Mouse (Mus musculus) liver, adult 2 months (tissue): ENCODE results near the gene Lekr1.

Experiments
- CTCF ChIP-seq: fragments of 200-500 bp; IDR thresholded peaks from 2 replicates; pipeline ENCODE4 v1.5.1; 2011; ENCODE audit warnings: low read depth, low read length, control low read depth
- POLR2A ChIP-seq: fragments of 200-500 bp; IDR thresholded peaks from 2 replicates; pipeline ENCODE4 v1.6.1; 2011; ENCODE audit warnings: low read length, control low read depth; ENCODE audit not compliant: insufficient read depth; ENCODE audit errors: extremely low read depth

- TF ChIP-seq POLR2A, result no peak
- TF ChIP-seq CTCF, result no peak
Measured at GRCm38 (mm10) chr3:65797345-65798137, 131.5 kb downstream of the Lekr1 start.
